Mouse (Mus musculus) hindbrain, embryonic 16.5 days (tissue): Measurements from ENCODE around the gene Atrip. TPM values are rescaled to one million over a fixed set of nuclear protein-coding genes. Genes with fewer than 3 reads are reported as not detected.

Source experiments
- ATAC-seq: fragments of 200-750 bp; cut with Nextera tagmentation; 2 replicates; pipeline ENCODE4 v1.8.0; 2017; ENCODE audit warnings: moderate TSS enrichment, moderate library complexity
- H3K27ac ChIP-seq: fragments of 300-500 bp; sonication (generic); 2 replicates; pipeline ENCODE4 v1.5.1; 2014; ENCODE audit warnings: low read depth, mild to moderate bottlenecking, control low read depth, low read length, moderate library complexity
- H3K27me3 ChIP-seq: fragments of 300-500 bp; sonication (generic); replicated peaks from 2 replicates; pipeline ENCODE4 v1.6.1; 2014; ENCODE audit warnings: low read length; ENCODE audit not compliant: control insufficient read depth, insufficient read depth
- H3K36me3 ChIP-seq: fragments of 300-500 bp; sonication (generic); 2 replicates; pipeline ENCODE4 v1.6.1; 2014; ENCODE audit warnings: mild to moderate bottlenecking, low read length, moderate library complexity, mixed read lengths; ENCODE audit not compliant: control insufficient read depth, insufficient read depth
- H3K4me1 ChIP-seq: fragments of 300-500 bp; sonication (generic); 2 replicates; pipeline ENCODE4 v1.6.1; 2014; ENCODE audit warnings: low read depth, low read length; ENCODE audit not compliant: control insufficient read depth, insufficient read depth
- H3K4me2 ChIP-seq: fragments of 300-500 bp; sonication (generic); 2 replicates; pipeline ENCODE4 v1.6.1; 2014; ENCODE audit warnings: mild to moderate bottlenecking, low read length, control low read depth, moderate library complexity
- H3K4me3 ChIP-seq: fragments of 300-500 bp; sonication (generic); 2 replicates; pipeline ENCODE4 v1.5.1; 2014; ENCODE audit warnings: mild to moderate bottlenecking, low read length, control low read depth, moderate library complexity
- H3K9ac ChIP-seq: fragments of 300-500 bp; sonication (generic); 2 replicates; pipeline ENCODE4 v1.6.1; 2014; ENCODE audit warnings: low read depth, mild to moderate bottlenecking, control low read depth, low read length, moderate library complexity
- H3K9me3 ChIP-seq: fragments of 300-500 bp; sonication (generic); 2 replicates; pipeline ENCODE4 v1.6.1; 2014; ENCODE audit warnings: mild to moderate bottlenecking, low read length, moderate library complexity; ENCODE audit not compliant: control insufficient read depth
- WGBS: fragments of 180-500 bp; shearing (Covaris S2); extraction: QIAGEN DNeasy Blood & Tissue Kit; methylation state at CpG from one replicate; pipeline ENCODE4 v1.1.7; 2014; 5-methylcytosine and 5-hydroxymethylcytosine counted together
- polyA plus RNA-seq: library from polyadenylated mRNA; unstranded; fragments of >200 nt; fragmentation: Nextera tagmentation; extraction: Ambion mirVana; gene quantifications from 2 replicates; pipeline ENCODE4 v1.2.1, GENCODE M21; 2015

The Atrip gene
- polyA plus RNA-seq, 1 experiment from 2014 or later: 31.8 TPM

- peaks cover 71% of the 10 kb centered on the region for H3K36me3 ChIP-seq
- H3K27ac ChIP-seq: no peak overlapping the region
- H3K4me2 ChIP-seq: no peak overlapping the region
- H3K9me3 ChIP-seq: no peaks in the 10 kb centered on the region
- no peak overlapping the region for H3K9ac ChIP-seq
- no peak for ATAC-seq
- H3K4me1 ChIP-seq: no peaks in the 10 kb centered on the region
- WGBS: 91% methylated on average over 8 of the region's 8 CpGs
- no peak overlapping the region for H3K4me3 ChIP-seq
- H3K27me3 ChIP-seq: no peaks in the 10 kb centered on the region
These were observed 39.4 kb upstream of the Atrip start for GRCm38 (mm10) chr9:109113331-109113730.

GRCm38 (mm10) chr9:109111591-109111990 is 37.7 kb upstream of the Atrip start:
- ATAC-seq: no peak
- H3K4me2 ChIP-seq: no peak overlapping the region
- H3K36me3 ChIP-seq: peaks cover 67% of the 10 kb centered on the region
- H3K4me3 ChIP-seq: no peak overlapping the region
- H3K27me3 ChIP-seq: no peaks in the 10 kb centered on the region
- no peak overlapping the region for H3K9ac ChIP-seq
- WGBS: 92% methylated on average over 8 of the region's 9 CpGs
- H3K4me1 ChIP-seq: no peaks in the 10 kb centered on the region
- H3K27ac ChIP-seq: no peak overlapping the region
- H3K9me3 ChIP-seq: no peaks in the 10 kb centered on the region

- Histone ChIP-seq H3K4me2 (no peak overlapping the region), H3K9ac (no peak overlapping the region), H3K9me3 (no peaks in the 10 kb centered on the region), H3K27ac (no peak overlapping the region), H3K27me3 (no peaks in the 10 kb centered on the region), H3K36me3 (peaks cover 64% of the 10 kb centered on the region), H3K4me3 (no peak overlapping the region), H3K4me1 (no peaks in the 10 kb centered on the region)
- ATAC-seq: no peak
- 89% methylated on average over 4 of the region's 4 CpGs for WGBS
These were observed 37.2 kb upstream of the Atrip start for GRCm38 (mm10) chr9:109111101-109111500.

- H3K27ac ChIP-seq: no peak overlapping the region
- WGBS: 93% methylated on average over 11 of the region's 11 CpGs
These were observed 36.3 kb upstream of the Atrip start for GRCm38 (mm10) chr9:109110240-109110639.

GRCm38 (mm10) chr9:109107341-109107740 is 33.4 kb upstream of the Atrip start:
- H3K36me3 ChIP-seq: peaks cover 43% of the 10 kb centered on the region
- H3K4me2 ChIP-seq: no peak overlapping the region
- H3K4me1 ChIP-seq: peaks cover 4% of the 10 kb centered on the region; the same call in 1 of the 2 replicates
- ATAC-seq: no peak
- no peak overlapping the region for H3K4me3 ChIP-seq
- no peak overlapping the region for H3K27ac ChIP-seq
- 76% methylated on average over 3 of the region's 6 CpGs for WGBS
- H3K9ac ChIP-seq: no peak overlapping the region
- no peaks in the 10 kb centered on the region for H3K27me3 ChIP-seq
- H3K9me3 ChIP-seq: no peaks in the 10 kb centered on the region

More at GRCm38 (mm10) chr9:109110240-109110639, 36.3 kb upstream of the Atrip start:
- H3K36me3 ChIP-seq: peaks cover 62% of the 10 kb centered on the region
- ATAC-seq: no peak
- H3K4me2 ChIP-seq: no peak overlapping the region
- H3K9me3 ChIP-seq: no peaks in the 10 kb centered on the region
- no peaks in the 10 kb centered on the region for H3K27me3 ChIP-seq
- H3K4me3 ChIP-seq: no peak overlapping the region
- no peaks in the 10 kb centered on the region for H3K4me1 ChIP-seq
- no peak overlapping the region for H3K9ac ChIP-seq

GRCm38 (mm10) chr9:109105648-109106047 is 31.7 kb upstream of the Atrip start:
- ATAC-seq: no peak
- Histone ChIP-seq H3K9me3 (no peaks in the 10 kb centered on the region), H3K9ac (no peak overlapping the region), H3K27me3 (no peaks in the 10 kb centered on the region), H3K36me3 (peaks cover 34% of the 10 kb centered on the region), H3K4me2 (no peak overlapping the region), H3K4me3 (no peak overlapping the region), H3K27ac (peak overlapping the region; percentile 34; the same call in 1 of the 2 replicates), H3K4me1 (peaks cover 4% of the 10 kb centered on the region; the same call in 1 of the 2 replicates)
- WGBS: 92% methylated on average over 12 of the region's 12 CpGs

- no peaks in the 10 kb centered on the region for H3K9me3 ChIP-seq
- H3K4me2 ChIP-seq: no peak overlapping the region
- peaks cover 4% of the 10 kb centered on the region; the same call in 1 of the 2 replicates for H3K4me1 ChIP-seq
- no peak overlapping the region for H3K9ac ChIP-seq
- H3K4me3 ChIP-seq: no peak overlapping the region
- H3K27ac ChIP-seq: peak overlapping the region; percentile 59; the same call in 1 of the 2 replicates
- no peaks in the 10 kb centered on the region for H3K27me3 ChIP-seq
- ATAC-seq: peak; percentile 43; the same call in 1 of the 2 replicates
- H3K36me3 ChIP-seq: peaks cover 31% of the 10 kb centered on the region
- 63% methylated on average over 12 of the region's 12 CpGs for WGBS
These were observed 31.1 kb upstream of the Atrip start for GRCm38 (mm10) chr9:109105011-109105410.

- H3K27ac ChIP-seq: no peak overlapping the region
- H3K36me3 ChIP-seq: peaks cover 23% of the 10 kb centered on the region
- H3K27me3 ChIP-seq: no peaks in the 10 kb centered on the region
- H3K4me1 ChIP-seq: peaks cover 11% of the 10 kb centered on the region
- no peak overlapping the region for H3K4me2 ChIP-seq
- no peak overlapping the region for H3K9ac ChIP-seq
- no peak overlapping the region for H3K4me3 ChIP-seq
- ATAC-seq: no peak
- 89% methylated on average over 9 of the region's 9 CpGs for WGBS
- H3K9me3 ChIP-seq: no peaks in the 10 kb centered on the region
These were observed 30.2 kb upstream of the Atrip start for GRCm38 (mm10) chr9:109104083-109104482.

GRCm38 (mm10) chr9:109103250-109103649 is 29.3 kb upstream of the Atrip start:
- WGBS: 74% methylated on average over 7 of the region's 7 CpGs
- H3K4me1 ChIP-seq: peaks cover 18% of the 10 kb centered on the region
- H3K4me2 ChIP-seq: no peak overlapping the region
- ATAC-seq: no peak
- H3K9ac ChIP-seq: no peak overlapping the region
- peaks cover 16% of the 10 kb centered on the region for H3K36me3 ChIP-seq
- no peak overlapping the region for H3K4me3 ChIP-seq
- H3K27me3 ChIP-seq: no peaks in the 10 kb centered on the region
- H3K27ac ChIP-seq: no peak overlapping the region; the same call in 1 of the 2 replicates
- no peaks in the 10 kb centered on the region for H3K9me3 ChIP-seq

- Histone ChIP-seq H3K4me2 (no peak overlapping the region), H3K27me3 (no peaks in the 10 kb centered on the region), H3K4me3 (no peak overlapping the region), H3K9me3 (no peaks in the 10 kb centered on the region), H3K27ac (no peak overlapping the region), H3K9ac (no peak overlapping the region), H3K4me1 (peaks cover 25% of the 10 kb centered on the region), H3K36me3 (peaks cover 15% of the 10 kb centered on the region)
- 82% methylated on average over 3 of the region's 3 CpGs for WGBS
- no peak for ATAC-seq
These were observed 28.6 kb upstream of the Atrip start for GRCm38 (mm10) chr9:109102541-109102940.
